27 mouse cellular contexts compared by ENCODE assay signal in genomic region chr15:84266290-84266689, GRCm38 (mm10). TPM values are rescaled to one million over a fixed set of nuclear protein-coding genes. Genes with fewer than 3 reads are reported as not detected.
DNase-seq lines count a peak whose midpoint lies in the region; ATAC-seq and TF ChIP-seq lines count a peak whose summit lies in the region.
"Had no signal": no experiment of that assay in that cellular context is flagged by ENCODE, and none has a peak within 500 bp of the region (broad histone marks: within the 10 kb centered on the region; RNA-seq: fewer than 3 reads in every experiment).

No protein-coding gene starts in this region.

- 42% methylated on average over 4 of the region's 4 CpGs for WGBS in heart, embryonic 11.5 days (ENCODE audit: insufficient replicate concordance)
- 27% methylated on average over 4 of the region's 4 CpGs for WGBS in heart, postnatal 0 days
- WGBS in midbrain, embryonic 14.5 days = 64% methylated on average over 4 of the region's 4 CpGs
- 79% methylated on average over 4 of the region's 4 CpGs for WGBS in midbrain, embryonic 11.5 days

- TF ChIP-seq CTCF in heart, postnatal 0 days (IDR thresholded peaks at IDR 0.05; ENCODE audit: low read depth) = no peak

- no peak for ATAC-seq in heart, embryonic 11.5 days (replicated peaks; ENCODE audit: insufficient number of reproducible peaks, low FRiP score, low TSS enrichment)
- no peak for ATAC-seq in heart, postnatal 0 days (ENCODE audit: insufficient read depth, low read depth)
- no peak for ATAC-seq in midbrain, embryonic 14.5 days (ENCODE audit: low FRiP score, low TSS enrichment)
- ATAC-seq in midbrain, embryonic 11.5 days (ENCODE audit: low FRiP score) = no peak

- no peak overlapping the region for H3K4me2 ChIP-seq in heart, embryonic 11.5 days
- H3K4me2 ChIP-seq in heart, postnatal 0 days (ENCODE audit: low read depth, low read length) = no peak overlapping the region
- H3K4me2 ChIP-seq in midbrain, embryonic 14.5 days (ENCODE audit: low read length) = no peak overlapping the region
- no peak overlapping the region for H3K4me2 ChIP-seq in midbrain, embryonic 11.5 days
- H3K4me2 ChIP-seq: embryonic facial prominence, embryonic 12.5 days; forebrain, embryonic 12.5 days; kidney, embryonic 15.5 days; limb, embryonic 15.5 days; liver, embryonic 15.5 days; lung, embryonic 15.5 days; neural tube, embryonic 12.5 days had no signal

- H3K9me3 ChIP-seq in heart, embryonic 11.5 days (replicated peaks; ENCODE audit: control insufficient read depth, low read length) = no peaks in the 10 kb centered on the region
- no peaks in the 10 kb centered on the region for H3K9me3 ChIP-seq in heart, postnatal 0 days (replicated peaks; ENCODE audit: control insufficient read depth, low read length)
- H3K9me3 ChIP-seq in midbrain, embryonic 14.5 days (ENCODE audit: control insufficient read depth, low read length) = no peaks in the 10 kb centered on the region
- no peaks in the 10 kb centered on the region for H3K9me3 ChIP-seq in midbrain, embryonic 11.5 days (ENCODE audit: control insufficient read depth, low read length)
- H3K9me3 ChIP-seq: embryonic facial prominence, embryonic 12.5 days; forebrain, embryonic 12.5 days; kidney, embryonic 15.5 days; limb, embryonic 15.5 days; liver, embryonic 15.5 days; lung, embryonic 15.5 days; neural tube, embryonic 12.5 days had no signal

- TF ChIP-seq EP300 in heart, postnatal 0 days (IDR thresholded peaks at IDR 0.05; ENCODE audit: low read depth) = no peak

- peaks cover under 1% of the 10 kb centered on the region; the same call in 1 of the 2 replicates for H3K36me3 ChIP-seq in heart, embryonic 11.5 days (ENCODE audit: control insufficient read depth, insufficient read depth, low read length)
- peaks cover 16% of the 10 kb centered on the region; the same call in 1 of the 2 replicates for H3K36me3 ChIP-seq in heart, postnatal 0 days (replicated peaks; ENCODE audit: control insufficient read depth, insufficient read depth, low read length)
- H3K36me3 ChIP-seq in midbrain, embryonic 14.5 days (ENCODE audit: control insufficient read depth, insufficient read depth, low read length) = no peaks in the 10 kb centered on the region
- H3K36me3 ChIP-seq in midbrain, embryonic 11.5 days (ENCODE audit: control insufficient read depth, insufficient read depth, low read length) = no peaks in the 10 kb centered on the region
- H3K36me3 ChIP-seq: embryonic facial prominence, embryonic 12.5 days; forebrain, embryonic 12.5 days; kidney, embryonic 15.5 days; limb, embryonic 15.5 days; liver, embryonic 15.5 days; lung, embryonic 15.5 days; neural tube, embryonic 12.5 days had no signal

- 0 out of 2 replicates have a peak overlapping the region, but pooled peaks have one; percentile 22 for H3K9ac ChIP-seq in heart, embryonic 11.5 days (ENCODE audit: low read depth, low read length)
- no peak overlapping the region; the same call in 1 of the 2 replicates for H3K9ac ChIP-seq in heart, postnatal 0 days (replicated peaks; ENCODE audit: low read depth, low read length)
- no peak overlapping the region for H3K9ac ChIP-seq in midbrain, embryonic 14.5 days (replicated peaks; ENCODE audit: low read length)
- H3K9ac ChIP-seq in midbrain, embryonic 11.5 days (ENCODE audit: low read length) = no peak overlapping the region
- H3K9ac ChIP-seq: embryonic facial prominence, embryonic 12.5 days; forebrain, embryonic 12.5 days; kidney, embryonic 15.5 days; limb, embryonic 15.5 days; liver, embryonic 15.5 days; lung, embryonic 15.5 days; neural tube, embryonic 12.5 days had no signal

- H3K27me3 ChIP-seq in heart, embryonic 11.5 days (ENCODE audit: control insufficient read depth, insufficient read depth, low read length) = no peaks in the 10 kb centered on the region
- H3K27me3 ChIP-seq in heart, postnatal 0 days (ENCODE audit: control insufficient read depth, insufficient read depth, low read length) = no peaks in the 10 kb centered on the region
- no peaks in the 10 kb centered on the region for H3K27me3 ChIP-seq in midbrain, embryonic 14.5 days (ENCODE audit: control insufficient read depth, insufficient read depth, low read length)
- H3K27me3 ChIP-seq in midbrain, embryonic 11.5 days (ENCODE audit: control insufficient read depth, insufficient read depth, low read length) = no peaks in the 10 kb centered on the region
- H3K27me3 ChIP-seq: embryonic facial prominence, embryonic 12.5 days; limb, embryonic 15.5 days; liver, embryonic 15.5 days; lung, embryonic 15.5 days; neural tube, embryonic 12.5 days had no signal

- peak overlapping the region; percentile 84 for H3K27ac ChIP-seq in heart, embryonic 11.5 days (ENCODE audit: low read depth, low read length)
- H3K27ac ChIP-seq in heart, postnatal 0 days (ENCODE audit: low read depth) = peak overlapping the region; percentile 55
- H3K27ac ChIP-seq in midbrain, embryonic 14.5 days (replicated peaks; ENCODE audit: low read depth, low read length) = no peak overlapping the region
- no peak overlapping the region for H3K27ac ChIP-seq in midbrain, embryonic 11.5 days (ENCODE audit: low read depth, low read length)
- H3K27ac ChIP-seq: embryonic facial prominence, embryonic 12.5 days; forebrain, embryonic 12.5 days; kidney, embryonic 15.5 days; limb, embryonic 15.5 days; liver, embryonic 15.5 days; lung, embryonic 15.5 days; neural tube, embryonic 12.5 days; stomach, postnatal 0 days had no signal

- H3K4me1 ChIP-seq in heart, embryonic 11.5 days (ENCODE audit: control insufficient read depth, insufficient read depth, low read length) = peaks cover 31% of the 10 kb centered on the region
- H3K4me1 ChIP-seq in heart, postnatal 0 days (ENCODE audit: control insufficient read depth, insufficient read depth) = peaks cover 24% of the 10 kb centered on the region
- peaks cover 20% of the 10 kb centered on the region for H3K4me1 ChIP-seq in midbrain, embryonic 14.5 days (ENCODE audit: control insufficient read depth, insufficient read depth, low read length)
- H3K4me1 ChIP-seq in midbrain, embryonic 11.5 days (ENCODE audit: control insufficient read depth, insufficient read depth, low read length) = 0 out of 2 replicates have a peak, but pooled peaks cover 3% of the 10 kb centered on the region
- H3K4me1 ChIP-seq: lung, embryonic 15.5 days had no signal

- no peak overlapping the region for H3K4me3 ChIP-seq in heart, embryonic 11.5 days (ENCODE audit: low read depth, low read length)
- no peak overlapping the region for H3K4me3 ChIP-seq in heart, postnatal 0 days (ENCODE audit: low read depth, low read length)
- no peak overlapping the region for H3K4me3 ChIP-seq in midbrain, embryonic 14.5 days (replicated peaks; ENCODE audit: low read depth, low read length)
- H3K4me3 ChIP-seq in midbrain, embryonic 11.5 days (ENCODE audit: low read depth, low read length) = no peak overlapping the region
- H3K4me3 ChIP-seq: embryonic facial prominence, embryonic 12.5 days; forebrain, embryonic 12.5 days; kidney, embryonic 15.5 days; limb, embryonic 15.5 days; liver, embryonic 15.5 days; lung, embryonic 15.5 days; neural tube, embryonic 12.5 days had no signal

- DNase-seq in heart, postnatal 10 days = no peak
- DNase-seq in heart, postnatal 0 days (ENCODE audit: low spot score) = no peak
- no peak for DNase-seq in heart, adult 8-10 months (ENCODE audit: low spot score)
- DNase-seq in midbrain, embryonic 14.5 days = peak; percentile 51
- no peak for DNase-seq in midbrain, embryonic 11.5 days (ENCODE audit: low spot score, missing footprints)
- no peak for DNase-seq in embryo, embryonic 11 days
- DNase-seq: adrenal gland, adult 2 months; cerebellum, adult 18-20 months; cerebellum, postnatal 14 days; gastrocnemius, postnatal 36 days; kidney, adult 11 months; kidney, postnatal 36 days; layer of hippocampus, adult 9-11 months; left cerebral cortex, postnatal 4 days; lung, postnatal 4 days; right cerebral cortex, postnatal 14 days; thymus, adult 2 months; thymus, postnatal 4 days had no signal

- intact Hi-C loops in heart, postnatal 10 days (cut with DNase I) = no loop called here

RNA-seq across cellular contexts. Expression of gene Parvb, which starts 34.4 kb away (rescaled TPM):
- polyA plus RNA-seq in heart, embryonic 11.5 days (2014; fragmentation: Nextera tagmentation; extraction: Ambion mirVana) = 19.3 and 21.1 TPM in 2 replicates
- 100 to 1,000 TPM; 165 to 174 TPM for total RNA-seq in heart, postnatal 10 days (2021)
- 26.1 and 31.8 TPM in 2 replicates for total RNA-seq in heart, postnatal 0 days (2014; rRNA removed; ENCODE audit: low replicate concordance)
- polyA plus RNA-seq in heart, postnatal 0 days (2015; fragmentation: Nextera tagmentation; extraction: Ambion mirVana) = 10.8 and 11.7 TPM in 2 replicates
- 100 to 1,000 TPM in 2 of 4 experiments, 10 to 100 TPM in 2; 78.8 to 113 (median 105) TPM for total RNA-seq in heart, adult 8-10 months (2022)
- 4.4 and 4.9 TPM in 2 replicates for polyA plus RNA-seq in midbrain, embryonic 14.5 days (2014; fragmentation: Nextera tagmentation; extraction: Ambion mirVana)
- polyA plus RNA-seq in midbrain, embryonic 11.5 days (2014; fragmentation: Nextera tagmentation; extraction: Ambion mirVana) = 10.2 and 10.8 TPM in 2 replicates

RNA-seq across cellular contexts. Expression of gene Parvg, which starts 57.5 kb away (rescaled TPM):
- 0.59 and 0.60 TPM in 2 replicates for polyA plus RNA-seq in heart, embryonic 11.5 days (2014; fragmentation: Nextera tagmentation; extraction: Ambion mirVana)
- 1 to 10 TPM; 1.7 to 2.5 TPM for total RNA-seq in heart, postnatal 10 days (2021)
- 0.11 and 2.2 TPM in 2 replicates for total RNA-seq in heart, postnatal 0 days (2014; rRNA removed; ENCODE audit: low replicate concordance)
- polyA plus RNA-seq in heart, postnatal 0 days (2015; fragmentation: Nextera tagmentation; extraction: Ambion mirVana) = 0.68 and 1.2 TPM in 2 replicates
- total RNA-seq in heart, adult 8-10 months (2022) = 1 to 10 TPM in 3 of 4 experiments, under 1 TPM in 1; 0.88 to 2.0 (median 1.4) TPM
- polyA plus RNA-seq in midbrain, embryonic 14.5 days (2014; fragmentation: Nextera tagmentation; extraction: Ambion mirVana) = 0.72 TPM in 2 replicates
- polyA plus RNA-seq in midbrain, embryonic 11.5 days (2014; fragmentation: Nextera tagmentation; extraction: Ambion mirVana) = 0.63 and 1.2 TPM in 2 replicates

Comparison
In these comparisons a context has a peak if more than half of its experiments do, and no peak if none do; other contexts are left out.
1. H3K27ac ChIP-seq: peak in heart, embryonic 11.5 days (single experiment) and heart, postnatal 0 days (single experiment); none in midbrain, embryonic 14.5 days (single experiment) and midbrain, embryonic 11.5 days (single experiment).